Mouse (Mus musculus) right cerebral cortex, postnatal 14 days (tissue): ENCODE data around the gene 5330417C22Rik.
A peak's percentile ranks its signal among the peaks of the same experiment; 100 is the strongest.
"Not testable (repeated sequence)": the region's sequence is repeated elsewhere in the genome, so short reads cannot be mapped to it uniquely, and the experiment has no call there.

Experiments
- DNase-seq: peaks from one replicate; pipeline ENCODE4 v3.0.0; 2022

The 5330417C22Rik gene

DNA sequence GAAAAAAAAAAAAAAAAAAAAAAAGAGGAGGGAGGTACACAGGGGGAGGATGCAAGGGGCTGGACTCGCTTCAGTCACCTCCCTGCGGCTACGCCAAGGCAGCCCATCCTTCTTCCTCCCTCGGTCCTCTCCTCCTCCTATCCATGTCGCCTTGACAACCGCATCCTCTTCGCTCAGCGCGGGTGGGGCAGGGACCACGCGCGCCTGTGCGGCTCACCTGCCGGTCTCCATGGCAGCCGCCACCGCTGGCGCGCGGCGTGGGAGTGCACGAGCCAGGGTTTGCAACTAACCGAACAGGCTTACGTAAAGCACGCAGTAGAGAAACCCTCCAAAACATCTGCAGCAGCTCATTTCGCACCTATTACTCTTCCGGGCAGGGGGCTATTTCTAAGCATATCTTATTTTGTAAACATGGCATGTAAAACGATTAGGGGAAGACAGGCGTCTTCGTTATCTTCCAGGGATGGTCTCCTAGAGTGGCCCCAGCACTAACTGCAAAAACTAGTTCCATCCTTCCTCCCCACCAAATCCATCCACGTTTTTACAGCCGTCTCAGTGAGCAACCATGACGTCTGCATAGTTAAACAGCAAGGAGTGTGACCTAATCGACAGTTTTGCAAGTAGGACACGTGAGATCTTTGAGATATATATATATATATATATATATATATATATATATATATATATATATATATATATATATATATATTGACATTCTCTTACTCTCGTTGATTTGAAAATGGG, at the start of gene 5330417C22Rik:
Gene 5330417C22Rik (minus strand): TSS at position 20 of the 744 bp plus-strand sequence.
- peak; percentile 87 for DNase-seq

DNA sequence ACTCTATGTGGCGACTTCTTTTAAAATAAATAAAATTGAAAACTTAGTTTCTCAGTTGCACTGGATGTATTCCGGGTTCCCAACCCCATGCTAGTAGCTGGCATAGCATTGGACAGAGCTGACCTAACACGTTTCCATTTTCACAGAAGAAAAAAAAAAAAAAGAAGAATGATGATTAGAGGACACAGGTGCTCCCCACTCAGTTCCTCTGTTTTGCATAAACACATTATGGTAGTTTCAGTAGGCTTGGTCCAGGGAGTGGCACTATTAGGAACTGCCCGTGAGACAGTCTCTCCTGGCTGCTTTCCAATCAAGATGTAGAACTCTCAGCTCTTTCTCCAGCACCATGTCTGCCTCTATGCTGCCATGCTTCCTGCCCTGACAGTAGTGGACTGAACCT, 48.2 kb upstream of the 5330417C22Rik start:
- DNase-seq: no peak

DNA sequence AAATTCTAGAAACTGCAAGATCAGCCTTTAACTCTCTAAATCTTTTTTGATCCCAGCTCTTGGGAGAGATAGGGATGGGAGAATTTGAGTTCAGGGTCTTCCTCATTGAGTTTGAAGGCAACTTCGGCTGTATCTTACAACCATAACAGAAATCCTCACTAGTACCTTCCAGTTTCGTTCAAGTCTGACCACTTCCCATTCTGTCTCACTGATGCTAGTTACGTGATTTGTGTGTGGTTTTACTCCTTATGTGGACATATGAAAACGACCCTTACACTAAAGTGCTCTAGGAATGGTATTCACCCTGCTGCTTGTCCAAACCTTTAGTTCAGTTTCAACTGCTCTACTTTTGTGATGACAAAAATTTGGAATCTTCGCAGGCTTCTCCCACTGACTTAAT, 37.7 kb upstream of the 5330417C22Rik start:
- no peak for DNase-seq

DNA sequence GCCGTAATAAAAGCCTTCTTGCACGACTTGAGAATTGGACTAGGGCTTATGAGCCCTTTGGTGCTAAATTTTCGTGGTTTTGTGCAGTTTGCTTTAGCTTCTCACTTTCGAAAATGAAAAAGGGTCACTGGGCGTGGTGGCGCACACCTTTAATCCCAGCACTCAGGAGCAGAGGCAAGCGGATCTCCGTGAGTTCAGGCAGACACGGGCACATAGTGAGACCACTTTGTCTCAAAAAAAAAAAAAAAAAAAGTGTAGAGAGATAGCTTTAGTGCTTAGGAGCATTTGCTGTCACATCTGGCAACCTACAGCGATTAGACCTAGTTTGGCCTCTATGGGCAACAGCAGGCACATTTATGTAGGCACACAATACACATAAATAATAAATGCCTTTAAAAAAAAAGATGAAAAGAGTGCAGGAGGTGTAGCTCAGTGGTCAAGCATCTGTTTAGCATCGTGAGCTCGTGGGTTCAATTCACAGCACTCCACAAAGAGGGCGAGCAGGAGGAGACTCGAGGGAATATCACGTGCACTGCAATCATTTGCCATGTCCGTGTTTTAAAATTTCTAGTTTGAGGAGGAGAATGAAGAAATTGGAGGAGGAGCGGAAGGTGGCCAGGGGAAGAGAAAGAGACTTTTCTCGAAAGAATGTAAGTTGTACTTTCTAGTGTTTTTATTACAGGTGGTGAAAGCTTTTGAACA, 36.1 kb upstream of the 5330417C22Rik start:
- no peak for DNase-seq

DNA sequence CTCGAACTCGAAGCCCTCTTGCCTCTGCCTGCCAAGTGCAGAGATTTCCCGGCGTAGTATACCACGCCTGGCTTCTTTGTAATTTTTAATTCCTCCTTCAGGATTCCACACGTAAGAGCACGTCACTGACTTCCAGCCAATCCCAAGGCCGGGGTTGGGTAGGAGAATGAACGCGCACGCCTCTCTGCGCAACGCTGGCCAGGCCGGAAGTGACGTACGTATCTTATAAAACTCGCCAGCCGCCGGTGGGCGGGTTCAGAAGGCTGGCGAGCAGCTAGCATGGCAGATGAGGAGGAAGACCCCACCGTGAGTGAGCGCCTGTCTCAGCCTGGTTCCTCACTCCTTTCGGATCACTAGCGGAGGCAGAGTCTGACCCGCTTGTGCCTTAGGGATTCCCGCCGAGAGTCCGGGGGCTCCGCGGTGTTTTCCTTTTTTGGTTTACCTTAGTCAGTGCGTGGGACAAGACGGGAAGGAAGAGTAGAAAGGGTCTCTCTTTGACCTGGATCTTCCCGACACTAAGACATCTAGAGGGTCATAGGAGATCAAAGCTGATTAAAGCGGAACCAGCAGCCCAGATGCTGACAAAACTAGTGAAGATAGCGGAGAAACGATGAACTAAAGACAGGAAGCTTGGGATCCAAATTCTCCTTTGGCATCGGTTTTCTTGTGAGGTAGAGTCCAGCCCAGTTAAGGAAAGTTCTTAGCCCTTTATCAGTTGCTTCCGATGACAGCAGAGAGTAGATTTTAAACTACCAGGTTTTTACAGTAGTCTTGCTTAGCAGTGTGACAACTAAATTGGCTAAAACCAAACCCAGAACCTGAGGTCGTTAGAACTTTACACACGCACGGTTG, 35.3 kb upstream of the 5330417C22Rik start, which contains the start of gene Taf13:
Gene Taf13 (plus strand): TSS at position 256 of the 852 bp plus-strand sequence.
- peak; percentile 95 for DNase-seq

DNA sequence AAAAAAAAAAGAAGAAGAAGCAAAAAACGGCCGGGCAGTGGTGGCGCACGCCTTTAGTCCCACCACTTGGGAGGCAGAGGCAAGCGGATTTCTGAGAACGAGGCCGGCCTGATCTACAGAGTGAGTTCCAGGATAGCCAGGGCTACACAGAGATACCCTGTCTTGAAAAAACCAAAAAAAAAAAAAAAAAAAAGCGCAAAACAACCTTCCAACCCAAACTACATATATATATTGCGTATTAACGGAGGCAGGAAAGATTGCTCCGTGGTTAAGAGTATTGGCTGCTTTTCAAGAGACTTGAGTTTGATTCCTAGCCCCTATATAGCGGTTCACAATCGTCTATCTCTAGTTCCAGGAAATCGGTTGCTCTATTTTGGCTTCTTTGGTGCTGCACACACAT, 34.5 kb upstream of the 5330417C22Rik start:
- no peak for DNase-seq

DNA sequence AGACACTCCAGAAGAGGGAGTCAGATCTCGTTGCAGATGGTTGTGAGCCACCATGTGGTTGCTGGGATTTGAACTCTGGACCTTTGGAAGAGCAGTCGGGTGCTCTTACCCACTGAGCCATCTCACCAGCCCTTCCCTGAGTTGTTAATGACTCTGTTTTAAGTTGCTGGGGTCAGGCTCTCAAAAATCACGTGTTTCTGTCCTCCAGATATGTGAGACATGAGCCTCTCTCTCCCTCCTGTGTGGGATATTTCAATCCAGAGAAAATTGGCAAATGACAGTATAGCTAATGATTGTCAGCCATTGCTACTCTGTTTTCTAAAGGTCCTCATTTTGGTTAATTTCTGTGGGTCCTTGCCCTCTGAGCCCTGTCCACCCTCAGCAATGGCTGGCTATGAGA, 33.3 kb upstream of the 5330417C22Rik start:
- not testable (repeated sequence) for DNase-seq

DNA sequence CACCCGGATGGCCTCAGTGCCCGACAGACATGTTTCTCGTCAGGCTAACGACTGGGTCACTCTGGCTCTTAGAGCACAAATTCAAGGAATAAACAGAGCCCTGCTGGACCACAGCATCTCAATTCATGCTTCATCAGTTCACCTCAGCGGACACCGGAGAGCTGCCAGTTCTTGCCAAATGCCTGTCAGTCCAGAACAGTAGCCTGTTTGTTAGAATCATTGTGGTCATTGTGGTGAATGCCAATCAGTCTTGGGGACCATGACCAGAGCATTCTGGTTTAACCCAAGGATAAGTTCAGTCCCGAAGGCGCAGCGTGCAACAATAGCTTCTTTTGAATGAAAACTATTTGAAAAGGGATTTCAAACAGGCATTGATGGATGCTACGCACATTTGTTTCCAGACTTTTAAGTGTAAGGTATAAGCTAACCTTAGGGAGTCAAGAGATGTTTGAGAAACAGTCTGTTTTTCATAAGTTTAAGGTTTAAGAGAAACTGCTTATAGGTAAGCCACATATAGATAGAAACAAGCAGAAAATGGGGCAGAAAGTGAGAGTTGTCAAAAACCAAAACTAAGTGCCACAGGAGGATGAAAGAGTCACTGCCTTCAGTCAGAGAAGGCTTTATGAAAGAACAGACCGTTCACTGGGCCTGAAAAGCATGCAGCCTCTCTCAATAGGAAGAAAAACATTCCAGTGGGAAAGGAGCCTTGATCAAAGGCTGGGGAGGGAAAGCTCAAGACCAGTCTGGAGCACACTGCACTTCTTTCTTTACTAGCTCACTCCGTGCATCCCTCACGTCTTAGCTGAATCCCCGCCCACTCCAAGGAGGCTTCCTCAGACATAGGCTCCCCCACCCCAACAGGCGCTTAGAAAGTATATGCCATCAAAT, 31.9 kb upstream of the 5330417C22Rik start:
- no peak for DNase-seq

DNA sequence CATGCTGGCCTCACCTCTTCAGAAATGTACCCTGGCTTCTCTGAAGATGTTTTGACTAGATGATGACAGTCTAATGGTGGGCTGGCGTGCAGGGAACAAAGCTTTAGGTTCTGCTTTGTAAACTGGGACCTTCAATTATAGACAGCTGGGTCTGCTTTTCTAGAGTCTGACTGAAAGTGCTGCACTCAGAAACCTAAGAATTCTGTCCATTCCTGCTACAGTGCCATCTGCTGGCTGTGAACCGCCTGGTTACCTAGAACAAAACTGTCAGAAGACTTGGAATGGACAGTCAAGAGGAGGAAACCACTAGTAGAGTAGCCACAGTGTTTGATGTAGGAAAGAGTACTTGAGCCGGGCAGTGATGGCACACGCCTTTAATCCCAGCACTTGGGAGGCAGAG, 27.0 kb upstream of the 5330417C22Rik start:
- DNase-seq: peak; percentile 78

DNA sequence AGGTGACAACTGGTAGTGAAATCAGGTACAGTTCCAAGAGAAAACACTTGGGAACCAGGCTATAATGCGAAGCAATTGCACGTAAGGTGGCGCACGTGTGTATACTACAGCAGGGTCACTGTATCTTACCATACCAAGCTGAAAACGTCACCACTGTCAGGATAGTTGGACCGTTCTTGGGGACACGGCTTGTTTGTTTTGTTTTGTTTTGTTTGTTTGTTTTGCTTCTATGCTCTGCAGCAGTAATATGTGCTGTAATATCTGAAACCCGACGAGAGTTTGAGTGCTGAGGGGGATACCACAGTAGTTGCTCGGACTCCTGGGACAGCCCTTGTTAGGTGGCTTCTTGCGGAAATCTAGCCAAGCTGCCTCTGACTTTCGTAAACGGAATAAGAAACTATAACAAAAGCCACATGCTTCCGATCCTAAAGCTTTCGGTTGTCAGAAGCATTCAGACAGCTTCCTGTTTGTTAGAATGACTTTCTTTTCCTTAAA, 26.5 kb upstream of the 5330417C22Rik start:
- DNase-seq: no peak

DNA sequence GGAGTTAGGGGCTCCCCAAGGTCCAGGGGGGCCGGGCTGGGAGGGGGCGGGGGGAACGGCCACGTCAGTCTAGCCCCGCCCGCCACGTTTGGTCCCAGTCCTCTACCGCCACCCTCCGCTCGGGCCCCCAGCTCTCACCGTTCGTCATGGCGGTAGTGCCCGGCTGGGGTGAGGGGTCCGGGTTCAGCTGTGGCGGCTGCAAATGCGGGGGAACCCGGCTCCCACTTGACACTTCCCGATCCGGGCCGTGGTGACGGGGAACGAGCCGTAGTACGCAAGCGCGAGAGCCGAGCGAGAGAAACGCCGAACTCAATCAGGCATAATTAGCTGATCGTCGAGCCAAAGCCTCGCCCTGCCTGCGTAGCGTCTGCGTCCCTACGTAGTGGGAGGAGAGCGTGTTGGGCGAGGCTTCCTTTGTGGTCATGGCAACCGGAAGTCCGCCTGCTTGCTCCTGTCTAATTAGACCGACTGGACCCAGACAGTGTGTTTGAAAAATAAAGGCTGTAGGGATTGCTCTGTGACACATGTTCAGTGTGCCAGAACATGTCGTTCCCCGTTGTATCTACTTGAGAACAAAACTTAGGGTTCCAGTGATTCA, 25.9 kb upstream of the 5330417C22Rik start, which contains the start of gene Tmem167b:
Gene Tmem167b (minus strand): TSS at position 334 of the 598 bp plus-strand sequence.
- DNase-seq: peak; percentile 96

DNA sequence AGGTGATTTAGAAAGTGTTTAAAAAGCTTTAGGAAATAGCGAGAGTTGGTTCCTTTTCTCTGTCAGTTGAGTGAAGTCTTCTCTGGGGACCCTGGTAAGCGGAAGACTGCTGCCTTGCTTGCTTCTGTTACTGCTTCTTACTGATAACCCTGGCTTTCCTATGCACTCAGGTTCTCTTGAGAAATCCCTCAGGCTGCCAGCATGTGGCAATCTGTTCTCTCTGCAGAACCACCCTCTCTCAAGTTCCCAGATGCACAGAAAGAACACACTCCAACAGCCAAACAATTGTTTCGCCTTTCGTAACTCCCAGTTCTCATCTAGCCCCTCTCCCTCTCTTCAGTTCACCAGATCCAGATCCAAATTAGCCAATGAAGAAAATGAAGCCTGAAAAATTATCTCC, 21.6 kb upstream of the 5330417C22Rik start:
- no peak for DNase-seq

DNA sequence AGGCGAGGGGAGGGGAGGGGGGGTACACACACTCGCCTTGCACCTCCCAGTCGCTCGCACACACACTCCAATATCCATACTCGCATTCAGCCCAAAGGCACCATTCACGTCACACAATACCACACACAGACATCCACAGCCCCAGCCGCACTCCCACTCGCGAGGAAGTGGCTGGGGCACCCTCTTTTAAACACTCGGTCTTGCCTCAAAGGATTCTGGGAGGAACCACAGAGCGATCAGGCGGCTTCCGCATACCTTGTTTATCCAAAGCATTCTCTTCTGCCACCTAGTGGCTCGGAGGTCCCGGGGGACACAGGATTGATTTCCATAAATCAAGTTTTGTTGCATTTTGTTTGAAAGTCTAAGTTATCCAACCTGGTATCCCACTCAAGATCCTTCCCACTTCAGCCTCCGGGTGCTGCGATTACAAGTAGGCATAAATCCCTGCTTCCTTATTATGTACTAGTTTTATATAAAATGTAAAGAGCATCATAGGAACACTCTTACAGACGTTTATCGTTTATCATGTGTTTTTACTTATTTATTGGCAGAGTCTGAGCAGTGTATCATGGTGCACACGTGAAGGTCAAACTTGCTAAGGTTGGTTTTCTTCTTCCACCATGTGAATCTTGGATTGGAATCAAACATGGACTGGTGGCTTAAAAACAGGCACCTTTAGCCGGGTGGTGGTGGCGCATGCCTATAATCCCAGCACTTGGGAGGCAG, 18.4 kb upstream of the 5330417C22Rik start:
- peak; percentile 90 for DNase-seq

DNA sequence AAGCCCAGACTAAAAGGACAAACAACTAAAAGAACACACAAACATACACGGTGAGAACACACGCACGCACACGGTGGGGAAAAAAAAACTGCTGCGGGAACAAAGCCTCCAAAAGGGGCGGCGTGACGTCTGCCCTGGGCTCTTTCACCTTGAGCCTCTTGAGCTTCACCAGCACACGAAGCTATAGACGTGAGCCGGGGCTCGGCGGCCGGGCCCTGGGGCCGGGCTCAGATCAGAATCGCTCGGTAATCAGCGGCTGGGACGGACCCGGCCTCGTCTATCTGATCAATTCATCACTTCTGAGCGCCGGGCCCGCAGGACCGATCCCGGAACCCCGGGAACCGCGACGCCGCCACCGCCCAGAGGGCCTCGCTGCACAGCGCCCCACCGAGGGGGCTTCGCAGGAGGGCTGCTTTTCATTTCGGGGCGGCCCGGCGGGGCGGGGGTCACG, 17.8 kb upstream of the 5330417C22Rik start:
- DNase-seq: peak; percentile 60

DNA sequence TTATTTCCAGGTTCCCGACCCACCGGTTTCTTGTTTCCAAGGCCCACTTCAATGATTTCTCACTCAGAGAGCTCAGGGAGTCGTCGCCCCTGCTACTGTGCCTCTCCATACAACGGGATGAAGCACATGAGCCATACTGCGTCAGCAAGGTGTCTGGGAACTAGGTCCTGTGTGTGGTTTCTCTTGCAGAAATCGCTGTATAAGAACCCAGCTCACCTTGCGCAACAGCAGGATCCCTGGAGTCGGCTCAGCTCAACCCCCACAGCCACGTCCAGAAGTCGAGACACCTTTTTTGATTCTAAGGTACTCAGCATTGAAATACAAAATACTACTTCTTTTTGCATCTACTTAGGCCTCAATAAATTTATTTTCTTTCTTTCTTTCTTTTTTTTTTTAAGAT, 6.0 kb upstream of the 5330417C22Rik start:
- no peak for DNase-seq

DNA sequence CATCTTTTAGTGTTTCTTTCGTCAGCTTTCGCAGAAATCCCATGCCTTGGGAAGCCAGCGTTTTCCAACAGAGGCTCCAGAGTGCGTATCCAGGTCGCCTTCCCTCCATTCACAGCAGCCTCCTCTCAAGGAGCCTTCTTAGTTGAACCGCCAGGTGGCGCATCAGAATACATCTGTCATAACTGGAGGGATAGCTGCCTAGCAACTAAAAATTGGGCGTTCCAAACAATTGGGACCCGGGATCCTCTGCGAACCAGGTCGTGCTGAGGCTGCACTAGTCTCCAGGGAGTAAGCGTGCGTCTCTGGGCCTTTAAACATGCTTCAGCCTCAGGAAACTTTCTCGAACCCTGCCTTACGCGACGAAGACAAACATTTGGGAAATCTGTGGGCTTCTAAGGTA, 967 bp upstream of the 5330417C22Rik start:
- peak; percentile 89 for DNase-seq

DNA sequence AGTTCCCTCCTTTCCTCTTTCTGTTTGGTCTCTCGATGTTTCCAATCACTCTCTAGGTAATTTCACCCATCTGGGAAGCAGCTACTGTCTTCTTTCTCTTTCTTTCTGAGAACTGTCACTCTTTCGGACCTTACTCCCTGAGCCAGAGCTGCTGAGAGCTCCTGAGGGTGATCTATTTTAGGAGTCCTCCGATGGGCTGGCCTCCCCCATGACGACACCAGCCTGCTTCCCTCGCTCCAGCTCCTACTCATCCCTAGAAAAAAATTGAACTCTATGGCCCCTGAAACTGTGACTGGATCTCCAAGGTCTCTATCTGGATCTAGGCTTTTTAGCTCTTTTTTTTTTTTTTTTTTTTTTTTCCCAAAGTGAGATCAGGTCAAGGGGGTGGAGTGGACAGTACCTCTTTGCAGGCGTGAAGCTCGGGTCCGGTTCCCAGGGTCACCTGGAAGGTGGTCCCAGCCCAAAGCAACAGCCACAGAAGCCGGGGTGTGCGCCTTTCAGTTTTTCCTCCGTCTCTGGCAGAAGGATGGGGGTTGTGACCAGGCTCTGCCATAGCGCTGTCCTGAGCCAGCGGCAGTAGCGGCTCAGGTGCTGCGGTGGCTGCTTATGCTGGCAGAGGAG, 330 bp downstream of the 5330417C22Rik start:
- no peak for DNase-seq

DNA sequence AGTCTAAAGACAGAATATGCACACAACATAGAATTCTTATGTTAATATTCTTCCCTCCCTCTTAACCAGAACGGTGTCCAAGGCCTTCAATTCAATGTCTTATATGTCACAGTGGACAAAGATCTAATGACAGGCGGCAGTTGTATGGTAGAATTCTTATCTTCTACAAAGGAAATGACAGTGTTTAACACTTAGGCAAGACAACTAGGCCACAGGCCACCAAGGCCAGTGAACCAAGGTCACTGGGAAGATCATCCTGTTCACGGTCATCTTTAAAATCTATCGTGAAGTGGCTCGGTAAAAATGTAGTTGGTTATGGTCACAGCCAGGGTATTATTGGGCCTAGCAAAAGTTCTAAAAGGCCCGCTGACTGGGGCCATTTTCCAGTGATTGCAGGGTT, 2.4 kb downstream of the 5330417C22Rik start, which contains the start of gene 1700013F07Rik:
Gene 1700013F07Rik (plus strand): TSS at position 200 of the 400 bp plus-strand sequence.
- DNase-seq: no peak

DNA sequence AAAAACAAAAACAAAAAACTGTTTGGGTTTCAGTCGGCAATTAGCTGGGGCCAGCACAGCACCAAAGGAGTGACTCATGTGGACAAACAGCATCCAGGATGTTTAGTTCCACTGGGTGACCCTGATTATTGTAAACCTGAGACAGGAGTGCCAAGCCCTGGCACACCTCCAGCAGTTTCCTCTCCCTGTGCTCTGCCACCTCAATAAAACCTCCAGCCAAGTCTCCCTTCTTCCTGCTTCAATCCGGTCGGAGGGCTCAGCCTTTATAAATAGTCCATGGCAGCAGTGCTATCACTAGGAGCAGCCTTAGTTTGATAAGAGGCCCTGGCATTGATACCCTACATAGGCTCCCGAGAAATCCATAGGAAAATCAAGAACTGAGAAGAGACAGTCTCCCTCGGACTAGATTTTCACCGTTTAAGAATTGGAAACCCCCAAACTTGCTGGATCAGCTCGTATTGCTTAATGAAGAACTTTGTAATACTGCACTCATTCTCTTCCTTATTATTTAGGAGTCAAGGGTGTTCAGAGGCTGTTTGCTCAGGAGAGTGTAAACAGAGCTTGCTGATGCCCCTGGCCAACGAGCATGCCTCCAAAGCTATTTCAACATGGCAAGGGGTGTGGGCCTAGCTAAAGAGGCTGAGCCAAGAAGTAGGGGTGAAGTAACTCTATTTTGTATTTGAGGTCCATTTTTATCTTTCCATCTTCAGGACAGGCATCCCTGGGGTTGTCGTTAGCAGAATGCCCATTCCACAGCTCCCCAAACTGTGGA, 3.0 kb downstream of the 5330417C22Rik start:
- no peak for DNase-seq
